Mouse (Mus musculus) ES-E14 (cell line): ENCODE data around the gene Zfp446. TPM values are rescaled to one million over a fixed set of nuclear protein-coding genes. Genes with fewer than 3 reads are reported as not detected.

Experiments
- DNase-seq: peaks from one replicate; pipeline ENCODE4 v3.0.0-alpha.2; 2013; ENCODE audit warnings: low read depth, low spot score
- H3K27ac ChIP-seq: 2 replicates; pipeline ENCODE4 v1.5.1; 2012; ENCODE audit warnings: low read depth, mild to moderate bottlenecking, low read length, moderate library complexity, mixed read lengths; ENCODE audit not compliant: poor library complexity, insufficient read depth, severe bottlenecking
- H3K36me3 ChIP-seq: 2 replicates; pipeline ENCODE4 v1.6.1; 2012; ENCODE audit warnings: mild to moderate bottlenecking, low read length, moderate library complexity, mixed read lengths; ENCODE audit not compliant: control insufficient read depth, poor library complexity, insufficient read depth, severe bottlenecking
- H3K4me1 ChIP-seq, 2 experiments: fragments of 150-350 bp in 1 of 2; sonication (generic) in 1 of 2; 2 replicates each; pipeline ENCODE4 v1.6.1; 2012; ENCODE audit warnings: low read length in 2 of 2, mild to moderate bottlenecking in 1 of 2, mixed read lengths in 1 of 2; ENCODE audit not compliant: control insufficient read depth in 2 of 2, insufficient read depth in 2 of 2, poor library complexity in 1 of 2
- H3K4me3 ChIP-seq, 2 experiments: fragments of 150-350 bp in 1 of 2; sonication (generic) in 1 of 2; 2 replicates each; pipeline ENCODE4 v1.5.1; 2012; ENCODE audit warnings: low read length in 2 of 2, low read depth in 1 of 2, mild to moderate bottlenecking in 1 of 2, mixed read lengths in 1 of 2; ENCODE audit not compliant: insufficient read depth in 1 of 2, poor library complexity in 1 of 2, severe bottlenecking in 1 of 2
- H3K9ac ChIP-seq: 2 replicates; pipeline ENCODE4 v1.6.1; 2012; ENCODE audit warnings: low read depth, mild to moderate bottlenecking, low read length, mixed read lengths; ENCODE audit not compliant: poor library complexity, insufficient read depth, severe bottlenecking
- H3K9me3 ChIP-seq: fragments of 150-350 bp; sonication (generic); 2 replicates; pipeline ENCODE4 v1.6.1; 2012; ENCODE audit warnings: low read depth, mild to moderate bottlenecking, low read length; ENCODE audit not compliant: control insufficient read depth, insufficient read depth
- CHD2 ChIP-seq: IDR thresholded peaks from 2 replicates; pipeline ENCODE4 v1.6.1; 2014; ENCODE audit warnings: mild to moderate bottlenecking, low read depth, low read length, inconsistent platforms
- HCFC1 ChIP-seq: IDR thresholded peaks from 2 replicates; pipeline ENCODE4 v1.6.1; 2012; ENCODE audit warnings: low read length, inconsistent platforms, borderline replicate concordance; ENCODE audit not compliant: insufficient read depth
- MAFK ChIP-seq: IDR thresholded peaks from 2 replicates; pipeline ENCODE4 v1.6.1; 2014; ENCODE audit warnings: mild to moderate bottlenecking, low read depth, low read length, inconsistent platforms; ENCODE audit not compliant: insufficient read depth
- ZC3H11A ChIP-seq: IDR thresholded peaks from 2 replicates; pipeline ENCODE4 v1.6.1; 2012; ENCODE audit warnings: low read depth, mild to moderate bottlenecking, inconsistent platforms, low read length, borderline replicate concordance
- ZNF384 ChIP-seq: IDR thresholded peaks from 2 replicates; pipeline ENCODE4 v1.6.1; 2012; ENCODE audit warnings: low read depth, low read length, inconsistent platforms
- in situ Hi-C, 2 experiments: fragments of 600-800 bp; cut with MboI; formaldehyde crosslinking; loops; one replicate each; pipeline ENCODE4 v1.15.1; 2025; ENCODE audit warnings: low sequenced_read_pairs in 2 of 2, inconsistent platforms in 1 of 2; ENCODE audit not compliant: unreplicated experiment in 2 of 2
- total RNA-seq: library from RNA; depleted of rRNA; stranded (reverse); fragments of 300-350 nt; gene quantifications from 2 replicates; pipeline ENCODE4 v1.2.3, GENCODE M21; 2012

Gene Zfp446
- total RNA-seq, 1 experiment = 6.4 TPM

GRCm38 (mm10) chr7:12980291-12980690 lies 2.6 kb downstream of the Zfp446 start:
- no peak for DNase-seq
- in situ Hi-C loops = no loop called here
- Histone ChIP-seq H3K36me3 (peaks cover 7% of the 10 kb centered on the region), H3K4me3 (no peak overlapping the region), H3K4me1 (peaks cover 2 to 11% of the 10 kb centered on the region in 2 experiments; a peak in 2 of 4 replicates), H3K27ac (no peak overlapping the region), H3K9ac (no peak overlapping the region; the same call in 1 of the 2 replicates), H3K9me3 (no peaks in the 10 kb centered on the region)
- TF ChIP-seq MAFK (no peak), ZNF384 (no peak), ZC3H11A (no peak), CHD2 (no peak), HCFC1 (no peak)

DNA sequence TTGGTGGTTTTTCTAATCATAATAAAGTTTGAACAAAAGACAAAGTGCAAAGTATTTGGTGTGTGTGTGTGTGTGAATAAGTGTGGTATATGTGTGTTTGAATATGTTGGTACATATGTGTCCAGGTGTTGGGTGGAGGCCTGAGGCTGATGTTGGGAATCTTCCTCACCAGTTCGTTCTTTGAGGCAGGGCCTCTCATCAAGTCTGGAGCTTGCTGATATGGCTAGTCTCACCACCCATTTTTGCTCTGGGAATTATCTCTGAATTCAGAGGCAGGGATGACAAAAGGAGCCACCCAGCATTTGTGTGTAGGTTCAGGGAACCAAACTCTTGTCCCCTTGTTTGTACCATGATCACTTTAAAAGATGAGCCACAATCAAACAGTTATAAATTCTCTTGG lies 8.1 kb downstream of the Zfp446 start:
- Histone ChIP-seq H3K9ac (no peak overlapping the region), H3K9me3 (no peaks in the 10 kb centered on the region), H3K27ac (no peak overlapping the region), H3K4me1 (peaks cover 0 to 2% of the 10 kb centered on the region in 2 experiments; a peak in 1 of 4 replicates), H3K4me3 (no peak overlapping the region), H3K36me3 (peaks cover 7% of the 10 kb centered on the region)
- TF ChIP-seq ZC3H11A (no peak), ZNF384 (no peak), HCFC1 (no peak), MAFK (no peak), CHD2 (no peak)
- in situ Hi-C loops = no loop called here
- no peak for DNase-seq

DNA sequence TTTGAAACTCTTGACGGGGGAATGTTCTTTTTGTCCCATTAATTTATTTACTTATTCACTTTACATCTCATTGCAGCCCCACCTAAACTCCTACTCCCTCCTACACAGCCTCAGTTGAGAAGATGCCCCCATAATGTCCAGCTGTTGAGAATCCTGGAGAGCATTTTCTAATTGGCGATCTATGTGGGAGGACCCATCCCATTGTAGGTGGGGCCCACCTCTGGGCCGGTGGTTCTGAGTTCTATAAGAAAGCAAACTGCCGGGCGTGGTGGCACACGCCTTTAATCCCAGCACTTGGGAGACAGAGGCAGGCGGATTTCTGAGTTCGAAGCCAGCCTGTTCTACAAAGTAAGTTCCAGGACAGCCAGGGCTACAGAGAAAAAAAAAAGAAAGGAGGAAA lies 9.3 kb downstream of the Zfp446 start:
- Histone ChIP-seq H3K9me3 (no peaks in the 10 kb centered on the region), H3K9ac (no peak overlapping the region), H3K4me1 (peaks cover 0 to 2% of the 10 kb centered on the region in 2 experiments; a peak in 1 of 4 replicates), H3K4me3 (no peak overlapping the region), H3K27ac (no peak overlapping the region), H3K36me3 (peaks cover 7% of the 10 kb centered on the region)
- no peak for DNase-seq
- in situ Hi-C loops = no loop called here
- TF ChIP-seq ZNF384 (no peak), HCFC1 (no peak)

GRCm38 (mm10) chr7:12987409-12988189 lies 10.0 kb downstream of the Zfp446 start:
- Histone ChIP-seq H3K9ac (no peak overlapping the region), H3K36me3 (peaks cover 3% of the 10 kb centered on the region; the same call in 1 of the 2 replicates), H3K27ac (no peak overlapping the region), H3K4me3 (no peak overlapping the region), H3K4me1 (peaks cover 0 to 2% of the 10 kb centered on the region in 2 experiments; a peak in 1 of 4 replicates), H3K9me3 (no peaks in the 10 kb centered on the region)
- TF ChIP-seq ZC3H11A (no peak), MAFK (no peak), HCFC1 (no peak), CHD2 (no peak), ZNF384 (no peak)
- in situ Hi-C loops = no loop called here
- DNase-seq = no peak
